Comparison of ENCODE assay signal across 15 mouse cellular contexts in the genomic region with DNA sequence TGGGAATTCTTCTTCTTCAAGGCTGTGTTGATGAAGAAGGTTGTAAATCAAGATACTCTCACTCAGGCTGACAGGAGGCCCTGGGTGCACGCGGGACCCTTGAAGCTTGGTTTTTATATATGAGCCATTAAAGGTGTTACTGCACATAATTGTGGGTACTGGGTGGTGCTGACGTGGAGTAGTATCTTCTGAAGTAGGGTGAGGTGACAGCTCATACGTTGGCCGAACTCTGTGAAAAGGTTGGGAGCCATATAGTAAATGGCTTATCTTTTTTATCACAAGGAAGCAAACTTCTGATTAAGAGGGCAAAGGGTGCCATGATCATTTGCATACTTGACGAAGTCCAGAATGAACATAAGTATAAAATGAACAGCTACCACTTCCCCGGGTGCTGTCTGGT. TPM values are rescaled to one million over a fixed set of nuclear protein-coding genes. Genes with fewer than 3 reads are reported as not detected.
DNase-seq lines count a peak whose midpoint lies in the region; ATAC-seq and TF ChIP-seq lines count a peak whose summit lies in the region.
"Had no signal": no experiment of that assay in that cellular context is flagged by ENCODE, and none has a peak within 500 bp of the region (broad histone marks: within the 10 kb centered on the region; RNA-seq: fewer than 3 reads in every experiment).

No protein-coding gene starts in this region.

- peak overlapping the region in 1 of 2 experiments; percentile 91; a peak in 2 of 4 replicates for H3K4me3 ChIP-seq in heart, embryonic 14.5 days (ENCODE audit: control insufficient read depth in 1 of 2, insufficient read depth in 1 of 2, low read depth in 1 of 2, low read length in 2 of 2)
- H3K4me3 ChIP-seq in heart, embryonic 10.5 days: no peak overlapping the region
- no peak overlapping the region for H3K4me3 ChIP-seq in liver, embryonic 11.5 days (ENCODE audit: low read depth, low read length)
- H3K4me3 ChIP-seq in liver, embryonic 12.5 days: no peak overlapping the region
- peak overlapping the region; percentile 81; the same call in 1 of the 2 replicates for H3K4me3 ChIP-seq in embryonic facial prominence, embryonic 12.5 days
- peak overlapping the region; percentile 79; the same call in 1 of the 2 replicates for H3K4me3 ChIP-seq in limb, embryonic 14.5 days (replicated peaks; ENCODE audit: low read length)
- no peak overlapping the region for H3K4me3 ChIP-seq in thymus, adult 2 months (ENCODE audit: control insufficient read depth, insufficient read depth, low read length)
- H3K4me3 ChIP-seq: left cerebral cortex, adult 2 months had no signal

- no peak for TF ChIP-seq POLR2A in limb, embryonic 14.5 days (IDR thresholded peaks at IDR 0.05; ENCODE audit: borderline replicate concordance, extremely low read depth, insufficient read depth, insufficient read length)
- no peak for TF ChIP-seq POLR2A in thymus, adult 2 months (IDR thresholded peaks at IDR 0.05; ENCODE audit: control insufficient read depth, extremely low read depth, insufficient read depth, low read length, poor library complexity)

- no peaks in the 10 kb centered on the region for H3K27me3 ChIP-seq in heart, embryonic 14.5 days (ENCODE audit: control insufficient read depth, insufficient read depth, low read length)
- H3K27me3 ChIP-seq in heart, embryonic 10.5 days (ENCODE audit: insufficient read depth, poor library complexity, severe bottlenecking): 0 out of 2 replicates have a peak, but pooled peaks cover 4% of the 10 kb centered on the region
- H3K27me3 ChIP-seq in liver, embryonic 11.5 days (replicated peaks; ENCODE audit: control insufficient read depth, insufficient read depth, low read length): peaks cover 18% of the 10 kb centered on the region
- H3K27me3 ChIP-seq in liver, embryonic 12.5 days (replicated peaks): peaks cover 39% of the 10 kb centered on the region
- no peaks in the 10 kb centered on the region for H3K27me3 ChIP-seq in embryonic facial prominence, embryonic 12.5 days
- no peaks in the 10 kb centered on the region; the same call in 1 of the 2 replicates for H3K27me3 ChIP-seq in limb, embryonic 14.5 days (ENCODE audit: control insufficient read depth, insufficient read depth, low read length)
- H3K27me3 ChIP-seq in thymus, adult 2 months (ENCODE audit: control insufficient read depth, insufficient read depth, low read length): no peaks in the 10 kb centered on the region; the same call in 1 of the 2 replicates

- H3K27ac ChIP-seq in heart, embryonic 14.5 days (replicated peaks in 1 of 2; ENCODE audit: control insufficient read depth in 1 of 2, insufficient read depth in 1 of 2, low read depth in 2 of 2, low read length in 2 of 2): no peak overlapping the region
- H3K27ac ChIP-seq in heart, embryonic 10.5 days: no peak overlapping the region
- H3K27ac ChIP-seq in liver, embryonic 11.5 days (ENCODE audit: low read depth, low read length): no peak overlapping the region
- no peak overlapping the region for H3K27ac ChIP-seq in liver, embryonic 12.5 days
- H3K27ac ChIP-seq in embryonic facial prominence, embryonic 12.5 days: no peak overlapping the region
- H3K27ac ChIP-seq in limb, embryonic 14.5 days (replicated peaks; ENCODE audit: low read depth, low read length): no peak overlapping the region
- no peak overlapping the region for H3K27ac ChIP-seq in thymus, adult 2 months (ENCODE audit: control insufficient read depth, insufficient read depth, low read length)
- H3K27ac ChIP-seq: left cerebral cortex, adult 2 months had no signal

- DNase-seq in heart, embryonic 10.5 days (ENCODE audit: low spot score): no peak
- DNase-seq in liver, embryonic 11.5 days (ENCODE audit: low spot score): no peak
- DNase-seq in limb, embryonic 14.5 days (ENCODE audit: low spot score): no peak
- no peak for DNase-seq in thymus, adult 2 months
- DNase-seq: adrenal gland, postnatal 14 days; cerebellum, adult 18-20 months; kidney, adult 8-10 months; lung, postnatal 14 days; right cerebral cortex, postnatal 14 days; thymus, adult 18-20 months had no signal

- TF ChIP-seq CTCF in thymus, adult 2 months (IDR thresholded peaks at IDR 0.05; ENCODE audit: borderline replicate concordance, control insufficient read depth, extremely low read depth, insufficient read depth, low read length, poor library complexity): no peak

- ATAC-seq in heart, embryonic 14.5 days (ENCODE audit: insufficient number of reproducible peaks, insufficient read depth, low FRiP score, low read depth): no peak
- ATAC-seq in liver, embryonic 11.5 days (replicated peaks; ENCODE audit: low FRiP score): no peak
- no peak for ATAC-seq in liver, embryonic 12.5 days
- no peak for ATAC-seq in embryonic facial prominence, embryonic 12.5 days (ENCODE audit: insufficient number of reproducible peaks, insufficient read depth, low FRiP score, low TSS enrichment)
- ATAC-seq in limb, embryonic 14.5 days (ENCODE audit: low FRiP score, low read depth): no peak
- no peak for ATAC-seq in inflammation-experienced regulatory T-cells, adult 6 months

- H3K4me1 ChIP-seq in heart, embryonic 14.5 days (ENCODE audit: control insufficient read depth in 2 of 2, insufficient read depth in 2 of 2, low read length in 2 of 2): peaks cover 10 to 37% of the 10 kb centered on the region in 2 experiments
- H3K4me1 ChIP-seq in heart, embryonic 10.5 days: peaks cover 38% of the 10 kb centered on the region
- H3K4me1 ChIP-seq in liver, embryonic 11.5 days (replicated peaks; ENCODE audit: control insufficient read depth, insufficient read depth, low read length): no peaks in the 10 kb centered on the region
- no peaks in the 10 kb centered on the region for H3K4me1 ChIP-seq in liver, embryonic 12.5 days
- H3K4me1 ChIP-seq in embryonic facial prominence, embryonic 12.5 days: peaks cover 25% of the 10 kb centered on the region; the same call in 1 of the 2 replicates
- peaks cover 15% of the 10 kb centered on the region for H3K4me1 ChIP-seq in limb, embryonic 14.5 days (ENCODE audit: control insufficient read depth, insufficient read depth, low read length)
- H3K4me1 ChIP-seq in thymus, adult 2 months (replicated peaks; ENCODE audit: control insufficient read depth, insufficient read depth, low read length): no peaks in the 10 kb centered on the region

- peak overlapping the region; percentile 73 for H3K4me2 ChIP-seq in heart, embryonic 14.5 days (ENCODE audit: low read length)
- H3K4me2 ChIP-seq in liver, embryonic 11.5 days: peak overlapping the region; percentile 70
- H3K4me2 ChIP-seq in liver, embryonic 12.5 days: no peak overlapping the region
- peak overlapping the region; percentile 85 for H3K4me2 ChIP-seq in embryonic facial prominence, embryonic 12.5 days (replicated peaks)
- peak overlapping the region; percentile 80 for H3K4me2 ChIP-seq in limb, embryonic 14.5 days (replicated peaks; ENCODE audit: low read depth, low read length, severe bottlenecking)

- H3K9me3 ChIP-seq in heart, embryonic 14.5 days (ENCODE audit: control insufficient read depth, low read length): no peaks in the 10 kb centered on the region
- no peaks in the 10 kb centered on the region for H3K9me3 ChIP-seq in heart, embryonic 10.5 days
- H3K9me3 ChIP-seq in liver, embryonic 11.5 days (ENCODE audit: control insufficient read depth, low read length): no peaks in the 10 kb centered on the region
- no peaks in the 10 kb centered on the region for H3K9me3 ChIP-seq in liver, embryonic 12.5 days (replicated peaks)
- H3K9me3 ChIP-seq in embryonic facial prominence, embryonic 12.5 days: no peaks in the 10 kb centered on the region
- H3K9me3 ChIP-seq in limb, embryonic 14.5 days (ENCODE audit: control insufficient read depth, low read length): no peaks in the 10 kb centered on the region

- no peaks in the 10 kb centered on the region for H3K36me3 ChIP-seq in heart, embryonic 14.5 days (ENCODE audit: control insufficient read depth, insufficient read depth, low read length)
- no peaks in the 10 kb centered on the region for H3K36me3 ChIP-seq in heart, embryonic 10.5 days
- H3K36me3 ChIP-seq in liver, embryonic 11.5 days (ENCODE audit: control insufficient read depth, insufficient read depth, low read length): no peaks in the 10 kb centered on the region
- H3K36me3 ChIP-seq in liver, embryonic 12.5 days: no peaks in the 10 kb centered on the region
- no peaks in the 10 kb centered on the region for H3K36me3 ChIP-seq in embryonic facial prominence, embryonic 12.5 days
- H3K36me3 ChIP-seq in limb, embryonic 14.5 days (ENCODE audit: control insufficient read depth, insufficient read depth, low read length): no peaks in the 10 kb centered on the region
- H3K36me3 ChIP-seq in thymus, adult 2 months (ENCODE audit: control insufficient read depth, insufficient read depth, low read length): no peaks in the 10 kb centered on the region

- H3K9ac ChIP-seq in heart, embryonic 14.5 days (ENCODE audit: low read length): peak overlapping the region; percentile 93; the same call in 1 of the 2 replicates
- H3K9ac ChIP-seq in liver, embryonic 11.5 days (ENCODE audit: low read depth, low read length): no peak overlapping the region
- H3K9ac ChIP-seq in liver, embryonic 12.5 days: no peak overlapping the region
- H3K9ac ChIP-seq in embryonic facial prominence, embryonic 12.5 days: no peak overlapping the region
- no peak overlapping the region for H3K9ac ChIP-seq in limb, embryonic 14.5 days (ENCODE audit: low read depth, low read length, severe bottlenecking)

- WGBS in heart, embryonic 14.5 days: 73% methylated on average over 7 of the region's 7 CpGs
- 70% methylated on average over 7 of the region's 7 CpGs for WGBS in heart, embryonic 10.5 days
- WGBS in liver, embryonic 11.5 days: 77% methylated on average over 7 of the region's 7 CpGs
- WGBS in liver, embryonic 12.5 days (ENCODE audit: insufficient replicate concordance): 67% methylated on average over 7 of the region's 7 CpGs
- 80% methylated on average over 7 of the region's 7 CpGs for WGBS in embryonic facial prominence, embryonic 12.5 days
- WGBS in limb, embryonic 14.5 days: 59% methylated on average over 7 of the region's 7 CpGs
- 93% methylated on average over 7 of the region's 7 CpGs for WGBS in thymus, adult 2 months

RNA-seq across cellular contexts. Expression of a gene that starts 3.5 kb away (rescaled TPM):
- polyA plus RNA-seq in heart, embryonic 14.5 days (2014; fragmentation: Nextera tagmentation; extraction: Ambion mirVana): 14.7 and 14.8 TPM in 2 replicates
- polyA plus RNA-seq in heart, embryonic 10.5 days (2016; fragmentation: Nextera tagmentation; extraction: Ambion mirVana): 7.3 and 7.5 TPM in 2 replicates
- polyA plus RNA-seq in liver, embryonic 11.5 days (2014; fragmentation: Nextera tagmentation; extraction: Ambion mirVana): 4.9 and 6.0 TPM in 2 replicates
- 2.8 and 2.9 TPM in 2 replicates for polyA plus RNA-seq in liver, embryonic 12.5 days (2016; fragmentation: Nextera tagmentation; extraction: Ambion mirVana)
- 6.1 and 7.2 TPM in 2 replicates for polyA plus RNA-seq in embryonic facial prominence, embryonic 12.5 days (2016; fragmentation: Nextera tagmentation; extraction: Ambion mirVana)
- 4.6 and 5.6 TPM in 2 replicates for polyA plus RNA-seq in limb, embryonic 14.5 days (2012; rRNA removed)
- polyA plus RNA-seq in limb, embryonic 14.5 days (2014; fragmentation: Nextera tagmentation; extraction: Ambion mirVana): 5.2 and 6.4 TPM in 2 replicates
- polyA plus RNA-seq in thymus, adult 2 months (2012; rRNA removed): 0.54 and 1.3 TPM in 2 replicates
- not detected for polyA plus RNA-seq in inflammation-experienced regulatory T-cells, adult 6 months (2017; shearing (Covaris generic))

Comparison
In these comparisons a context has a peak if more than half of its experiments do, and no peak if none do; other contexts are left out.
1. H3K4me3 ChIP-seq: peak in embryonic facial prominence, embryonic 12.5 days (single experiment) and limb, embryonic 14.5 days (single experiment); none in heart, embryonic 10.5 days (single experiment), liver, embryonic 11.5 days (single experiment), liver, embryonic 12.5 days (single experiment) and thymus, adult 2 months (single experiment).